Mouse (Mus musculus): Measurements from ENCODE around the gene Gtpbp1.

DNA sequence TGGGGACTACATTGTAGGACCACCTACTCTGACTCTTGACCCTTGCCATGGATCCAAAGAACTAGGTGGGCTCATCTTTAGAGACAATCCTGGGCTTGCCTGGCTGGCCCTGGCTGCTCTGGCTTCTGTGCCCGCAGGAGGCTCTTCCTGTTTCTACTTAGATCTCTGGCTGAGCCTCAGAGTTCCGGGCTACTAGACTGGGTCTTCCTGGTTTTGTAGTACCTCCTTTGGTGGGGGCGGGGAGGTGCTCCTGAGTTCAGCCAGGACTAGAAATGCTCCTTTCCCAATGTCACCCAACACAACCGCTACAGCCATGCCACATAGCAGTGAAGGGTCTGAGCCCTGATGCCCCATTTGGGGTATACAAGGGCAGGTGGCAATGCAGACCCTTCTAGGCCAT, 30.2 kb downstream of the Gtpbp1 start:
- TF ChIP-seq GATA1 (IDR thresholded peaks at IDR 0.05; ENCODE audit: low read length): no peak
- no peak for TF ChIP-seq TAL1 (IDR thresholded peaks at IDR 0.05; ENCODE audit: low read length)

Measured in erythroblast, embryonic 14.5 days (primary cell).